13 mouse cellular contexts compared by ENCODE assay signal in the genomic region with DNA sequence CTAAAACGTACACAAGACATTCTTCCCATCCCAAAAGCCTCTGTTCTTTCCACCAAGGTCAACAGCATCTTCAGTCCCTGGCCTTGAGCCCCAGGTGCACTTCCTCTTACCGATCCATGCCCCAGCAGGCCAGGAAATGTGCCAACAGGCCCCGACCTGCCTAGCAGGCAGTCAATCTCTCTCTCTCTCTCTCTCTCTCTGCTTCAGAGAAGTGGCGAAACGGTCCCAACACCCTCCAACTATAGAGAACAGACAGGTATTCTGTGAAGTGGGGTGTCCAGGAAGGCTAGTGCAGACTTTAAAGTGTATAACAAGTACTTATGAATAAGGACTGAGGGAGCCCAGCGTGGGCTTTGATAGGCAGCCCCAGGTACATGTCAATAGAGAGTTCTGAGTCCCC.
DNase-seq lines count a peak whose midpoint lies in the region; ATAC-seq lines count a peak whose summit lies in the region.
"Had no signal": no experiment of that assay in that cellular context is flagged by ENCODE, and none has a peak within 500 bp of the region (broad histone marks: within the 10 kb centered on the region; RNA-seq: fewer than 3 reads in every experiment).

No protein-coding gene starts in this region.

- DNase-seq in testis, postnatal 14 days (ENCODE audit: low spot score), result peak; percentile 16
- DNase-seq in testis, postnatal 10 days (ENCODE audit: low spot score), result no peak
- DNase-seq in urinary bladder, postnatal 36 days (ENCODE audit: low spot score in 2 of 2), result peak; percentile 51 to 64
- DNase-seq in gastrocnemius, postnatal 36 days, result no peak
- no peak for DNase-seq in right cerebral cortex, adult 18-20 months
- DNase-seq: cerebellum, adult 8-10 months; heart, adult 2 months; heart, postnatal 14 days; right cerebral cortex, postnatal 14 days; thymus, postnatal 14 days had no signal

- intact Hi-C loops in gastrocnemius, postnatal 36 days (cut with DNase I), result no loop called here

- peak; percentile 66 to 68; a peak in 3 of 4 replicates for ATAC-seq in hematopoietic stem cell, adult 5-6 weeks (replicated peaks in 1 of 2; ENCODE audit: insufficient read depth in 1 of 2, low FRiP score in 2 of 2, low TSS enrichment in 1 of 2, low read depth in 1 of 2, poor library complexity in 2 of 2, severe bottlenecking in 2 of 2)
- peak; percentile 89 for ATAC-seq in megakaryocyte, adult 5-6 weeks (ENCODE audit: poor library complexity, severe bottlenecking)
- ATAC-seq: midbrain, embryonic 16.5 days had no signal

Comparison
In these comparisons a context has a peak if more than half of its experiments do, and no peak if none do; other contexts are left out.
1. DNase-seq: peak in testis, postnatal 14 days (single experiment) and urinary bladder, postnatal 36 days (2 of 2); none in testis, postnatal 10 days (single experiment), gastrocnemius, postnatal 36 days (0 of 2) and right cerebral cortex, adult 18-20 months (single experiment).